Mouse (Mus musculus): ENCODE results near the gene Crebrf. TPM values are rescaled to one million over a fixed set of nuclear protein-coding genes. Genes with fewer than 3 reads are reported as not detected.

The Crebrf gene
- polyA plus RNA-seq, 1 experiment from 2014 or later = 9.7 TPM

DNA sequence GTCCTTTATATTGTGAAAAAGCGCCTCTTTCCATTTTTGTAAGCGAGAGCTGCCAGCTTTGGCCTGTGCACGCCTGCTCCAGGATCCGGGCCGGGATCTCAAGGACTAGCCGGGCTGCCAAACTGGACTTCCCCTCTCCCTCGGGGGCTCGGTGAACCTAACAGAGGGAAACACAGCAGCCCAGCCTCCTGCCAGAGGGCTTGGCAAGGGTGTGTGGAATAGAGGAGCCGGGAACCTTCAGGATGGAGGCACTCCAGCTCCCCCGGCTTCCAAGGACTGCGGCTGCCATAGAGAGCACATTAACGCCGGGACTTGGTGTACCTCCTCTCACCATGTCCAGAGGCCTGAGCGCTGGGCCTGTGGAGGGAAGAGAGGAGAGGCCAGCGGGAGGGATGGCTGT, 76.6 kb downstream of the Crebrf start:
- no peaks in the 10 kb centered on the region for H3K9me3 ChIP-seq (replicated peaks; ENCODE audit: control insufficient read depth, low read length, poor library complexity, severe bottlenecking)
- H3K27me3 ChIP-seq (ENCODE audit: control insufficient read depth, insufficient read depth, low read depth, low read length) = no peaks in the 10 kb centered on the region
- H3K4me3 ChIP-seq (ENCODE audit: low read depth, low read length) = no peak overlapping the region
- peaks cover 28% of the 10 kb centered on the region for H3K36me3 ChIP-seq (ENCODE audit: control insufficient read depth, insufficient read depth, low read length)
- H3K4me2 ChIP-seq (ENCODE audit: low read length) = no peak overlapping the region
- H3K27ac ChIP-seq (ENCODE audit: low read length) = no peak overlapping the region
- H3K4me1 ChIP-seq (ENCODE audit: control insufficient read depth, insufficient read depth, low read length) = no peaks in the 10 kb centered on the region
- H3K9ac ChIP-seq (ENCODE audit: low read depth, low read length) = no peak overlapping the region
- no peak for ATAC-seq
- 96% methylated on average over 15 of the region's 15 CpGs for WGBS

DNA sequence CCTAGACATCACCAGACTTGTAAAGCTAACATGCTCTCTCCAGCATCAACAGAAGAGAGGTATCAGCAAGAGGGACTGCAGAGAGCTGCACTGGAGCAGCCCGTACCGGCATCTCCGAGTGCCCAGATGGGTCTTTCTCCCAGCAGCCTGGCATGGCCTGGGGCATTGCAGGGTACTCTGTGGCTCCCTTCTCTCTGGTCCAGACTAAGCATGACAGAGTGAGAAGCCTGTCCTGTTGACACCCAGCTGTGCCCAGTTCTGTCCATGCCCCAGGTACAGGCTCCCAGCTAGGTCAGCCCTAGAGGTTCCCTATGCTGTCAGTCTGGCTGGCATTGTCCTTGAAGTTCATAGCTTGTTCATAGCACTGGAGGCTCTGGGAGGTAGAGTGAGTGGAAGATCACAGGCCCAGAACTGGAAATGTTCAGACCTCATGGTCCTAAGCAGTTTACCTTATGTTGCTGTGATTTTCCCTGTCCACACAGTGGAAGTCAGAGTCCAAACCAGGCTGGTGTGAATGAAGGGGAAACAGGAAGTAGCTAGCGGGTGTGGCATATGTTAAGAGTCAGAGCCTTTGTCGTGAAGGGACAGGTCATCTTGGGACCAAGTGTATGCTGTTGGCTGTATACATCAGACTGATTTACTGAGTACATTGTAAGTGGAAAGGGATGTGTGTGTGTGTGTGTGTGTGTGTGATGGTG, 77.8 kb downstream of the Crebrf start:
- no peaks in the 10 kb centered on the region for H3K9me3 ChIP-seq (replicated peaks; ENCODE audit: control insufficient read depth, low read length, poor library complexity, severe bottlenecking)
- H3K36me3 ChIP-seq (ENCODE audit: control insufficient read depth, insufficient read depth, low read length) = peaks cover 24% of the 10 kb centered on the region
- no peak overlapping the region for H3K9ac ChIP-seq (ENCODE audit: low read depth, low read length)
- H3K4me3 ChIP-seq (ENCODE audit: low read depth, low read length) = no peak overlapping the region
- H3K27me3 ChIP-seq (ENCODE audit: control insufficient read depth, insufficient read depth, low read depth, low read length) = no peaks in the 10 kb centered on the region
- WGBS = 88% methylated on average over 5 of the region's 5 CpGs
- ATAC-seq = no peak
- H3K27ac ChIP-seq (ENCODE audit: low read length) = no peak overlapping the region
- no peak overlapping the region for H3K4me2 ChIP-seq (ENCODE audit: low read length)
- H3K4me1 ChIP-seq (ENCODE audit: control insufficient read depth, insufficient read depth, low read length) = no peaks in the 10 kb centered on the region

DNA sequence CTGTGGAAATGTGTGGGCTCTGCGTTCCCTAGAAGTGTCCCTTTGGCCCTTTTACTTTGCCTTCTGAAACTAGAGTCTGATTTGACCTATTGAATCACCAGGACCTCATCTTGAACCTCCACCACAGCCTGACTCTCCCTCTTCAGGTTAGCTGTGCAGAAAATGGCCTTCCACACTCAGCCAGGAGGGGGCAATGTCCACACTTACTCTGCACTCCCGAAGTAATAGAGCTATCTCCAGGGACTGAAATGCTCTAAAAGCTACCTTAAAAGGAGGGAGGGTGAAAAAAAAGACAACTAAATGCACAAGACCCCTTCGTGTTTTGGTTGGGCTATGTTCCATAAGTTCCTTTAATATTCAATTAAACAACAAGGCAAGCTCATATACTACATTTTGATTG, 79.3 kb downstream of the Crebrf start:
- Histone ChIP-seq H3K27ac (ENCODE audit: low read length) (no peak overlapping the region), H3K36me3 (ENCODE audit: control insufficient read depth, insufficient read depth, low read length) (peaks cover 19% of the 10 kb centered on the region), H3K4me3 (ENCODE audit: low read depth, low read length) (no peak overlapping the region), H3K4me1 (ENCODE audit: control insufficient read depth, insufficient read depth, low read length) (no peaks in the 10 kb centered on the region), H3K9ac (ENCODE audit: low read depth, low read length) (no peak overlapping the region), H3K9me3 (replicated peaks; ENCODE audit: control insufficient read depth, low read length, poor library complexity, severe bottlenecking) (no peaks in the 10 kb centered on the region), H3K4me2 (ENCODE audit: low read length) (no peak overlapping the region), H3K27me3 (ENCODE audit: control insufficient read depth, insufficient read depth, low read depth, low read length) (no peaks in the 10 kb centered on the region)
- ATAC-seq = no peak
- 29% methylated on average over 3 of the region's 3 CpGs for WGBS

DNA sequence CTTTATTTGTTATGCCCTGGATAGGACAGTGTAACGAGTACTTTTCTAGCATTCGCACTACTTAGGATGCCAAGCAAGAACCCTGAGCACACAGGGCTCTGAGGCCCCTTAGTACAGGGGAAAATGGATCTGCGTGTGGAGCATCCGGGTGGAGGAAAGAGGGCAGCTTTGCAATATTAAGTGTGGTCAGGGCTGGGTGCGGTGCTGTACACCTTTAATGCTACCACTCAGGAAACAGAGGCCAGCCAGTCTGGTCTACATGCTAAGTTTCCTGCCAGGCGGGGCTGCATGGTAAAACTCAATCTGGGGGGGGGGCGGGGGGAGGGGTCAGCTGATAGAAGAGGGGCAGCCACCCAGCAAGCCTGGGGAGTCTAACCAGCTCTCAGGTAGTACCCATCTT, 79.9 kb downstream of the Crebrf start:
- Histone ChIP-seq H3K9ac (ENCODE audit: low read depth, low read length) (no peak overlapping the region), H3K4me2 (ENCODE audit: low read length) (no peak overlapping the region), H3K36me3 (ENCODE audit: control insufficient read depth, insufficient read depth, low read length) (peaks cover 15% of the 10 kb centered on the region), H3K4me3 (ENCODE audit: low read depth, low read length) (no peak overlapping the region), H3K9me3 (replicated peaks; ENCODE audit: control insufficient read depth, low read length, poor library complexity, severe bottlenecking) (no peaks in the 10 kb centered on the region), H3K27ac (ENCODE audit: low read length) (no peak overlapping the region), H3K4me1 (ENCODE audit: control insufficient read depth, insufficient read depth, low read length) (no peaks in the 10 kb centered on the region), H3K27me3 (ENCODE audit: control insufficient read depth, insufficient read depth, low read depth, low read length) (no peaks in the 10 kb centered on the region)
- WGBS = 75% methylated on average over 7 of the region's 7 CpGs
- no peak for ATAC-seq

DNA sequence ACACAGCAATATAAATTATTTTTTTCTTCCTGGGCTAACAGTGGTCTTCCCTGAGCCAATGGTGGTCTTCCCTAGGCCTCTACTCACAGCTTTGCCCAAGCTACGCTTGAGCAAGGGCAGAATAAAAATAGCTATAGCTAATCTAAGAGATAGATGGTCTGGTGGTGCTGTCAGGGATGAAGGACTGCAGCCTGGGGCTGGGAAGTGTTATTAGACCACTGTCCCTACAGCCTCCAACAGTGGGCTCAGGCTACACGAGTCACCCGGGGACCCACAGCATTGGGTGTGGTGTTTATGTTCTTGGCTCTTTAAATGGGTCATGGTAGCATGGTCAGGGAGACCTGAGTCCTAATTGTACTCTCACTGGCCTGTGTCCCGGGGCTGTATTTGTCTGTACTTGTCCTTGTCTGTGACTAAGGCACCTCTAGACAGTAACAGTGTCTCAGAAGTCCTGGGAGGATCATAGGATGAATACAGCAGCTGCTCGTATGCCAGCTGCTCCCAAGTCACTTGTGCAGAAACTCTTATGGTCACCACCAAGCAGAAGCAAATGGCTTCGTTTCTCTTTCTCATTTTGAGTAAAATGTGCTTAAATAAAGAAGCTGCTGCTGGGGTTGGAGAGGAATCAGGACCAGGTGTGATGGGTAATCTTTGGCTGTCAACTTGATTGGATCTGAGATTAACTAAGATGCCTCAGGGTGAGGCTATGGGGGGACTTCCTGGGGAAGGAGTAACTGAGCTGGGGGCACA, 82.1 kb downstream of the Crebrf start:
- no peak for ATAC-seq
- H3K27ac ChIP-seq (ENCODE audit: low read length) = no peak overlapping the region
- H3K9ac ChIP-seq (ENCODE audit: low read depth, low read length) = no peak overlapping the region
- no peaks in the 10 kb centered on the region for H3K9me3 ChIP-seq (replicated peaks; ENCODE audit: control insufficient read depth, low read length, poor library complexity, severe bottlenecking)
- H3K4me1 ChIP-seq (ENCODE audit: control insufficient read depth, insufficient read depth, low read length) = no peaks in the 10 kb centered on the region
- H3K4me3 ChIP-seq (ENCODE audit: low read depth, low read length) = no peak overlapping the region
- no peaks in the 10 kb centered on the region for H3K36me3 ChIP-seq (ENCODE audit: control insufficient read depth, insufficient read depth, low read length)
- H3K27me3 ChIP-seq (ENCODE audit: control insufficient read depth, insufficient read depth, low read depth, low read length) = no peaks in the 10 kb centered on the region
- H3K4me2 ChIP-seq (ENCODE audit: low read length) = no peak overlapping the region
- WGBS = 75% methylated on average over 6 of the region's 6 CpGs

DNA sequence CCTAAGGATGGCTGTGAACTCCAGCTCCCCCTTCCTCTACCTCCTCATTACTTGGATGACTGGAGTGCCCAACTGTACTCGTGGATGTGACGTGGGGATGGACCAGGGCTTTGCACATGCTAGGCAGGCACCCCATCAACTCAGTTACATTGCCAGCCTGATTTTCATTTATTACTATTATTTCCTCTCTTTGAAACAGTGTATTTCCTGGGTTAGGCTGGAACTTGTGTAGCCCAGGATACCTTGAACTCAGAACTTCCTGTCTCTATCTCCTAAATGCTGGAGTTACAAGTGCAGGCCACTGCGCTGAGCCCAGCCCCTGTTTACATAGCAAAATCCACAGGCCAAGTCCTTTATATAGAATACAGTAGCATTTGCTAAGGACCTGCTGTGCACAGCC, 87.4 kb downstream of the Crebrf start:
- Histone ChIP-seq H3K27me3 (ENCODE audit: control insufficient read depth, insufficient read depth, low read depth, low read length) (no peaks in the 10 kb centered on the region), H3K4me2 (ENCODE audit: low read length) (no peak overlapping the region), H3K9ac (ENCODE audit: low read depth, low read length) (no peak overlapping the region), H3K27ac (ENCODE audit: low read length) (no peak overlapping the region), H3K36me3 (ENCODE audit: control insufficient read depth, insufficient read depth, low read length) (no peaks in the 10 kb centered on the region), H3K4me3 (ENCODE audit: low read depth, low read length) (no peak overlapping the region), H3K9me3 (replicated peaks; ENCODE audit: control insufficient read depth, low read length, poor library complexity, severe bottlenecking) (no peaks in the 10 kb centered on the region), H3K4me1 (ENCODE audit: control insufficient read depth, insufficient read depth, low read length) (no peaks in the 10 kb centered on the region)
- no peak for ATAC-seq
- 91% methylated on average over 3 of the region's 3 CpGs for WGBS

DNA sequence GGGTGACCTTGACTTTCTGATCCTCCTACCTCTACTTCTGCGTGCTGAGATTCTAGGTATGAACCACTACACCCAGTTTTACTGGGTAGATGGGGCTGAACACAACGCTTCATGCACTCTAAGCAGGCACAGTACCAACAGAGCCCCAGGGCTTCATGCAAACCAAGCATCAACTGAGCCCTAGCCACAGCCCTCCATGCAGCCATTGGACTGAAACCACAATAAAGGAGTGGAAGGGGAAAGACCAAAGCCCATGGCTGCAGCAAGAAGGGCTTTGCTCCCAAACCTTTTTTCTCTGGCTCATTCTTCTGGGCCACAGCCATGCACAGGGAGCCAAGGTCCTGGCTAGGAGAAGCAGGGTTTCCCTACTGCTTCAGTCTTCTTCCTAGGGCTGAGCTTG, 97.2 kb downstream of the Crebrf start:
- WGBS = 68% methylated on average over 2 of the region's 2 CpGs
- no peak for ATAC-seq
- H3K4me1 ChIP-seq (ENCODE audit: control insufficient read depth, insufficient read depth, low read length) = no peaks in the 10 kb centered on the region

DNA sequence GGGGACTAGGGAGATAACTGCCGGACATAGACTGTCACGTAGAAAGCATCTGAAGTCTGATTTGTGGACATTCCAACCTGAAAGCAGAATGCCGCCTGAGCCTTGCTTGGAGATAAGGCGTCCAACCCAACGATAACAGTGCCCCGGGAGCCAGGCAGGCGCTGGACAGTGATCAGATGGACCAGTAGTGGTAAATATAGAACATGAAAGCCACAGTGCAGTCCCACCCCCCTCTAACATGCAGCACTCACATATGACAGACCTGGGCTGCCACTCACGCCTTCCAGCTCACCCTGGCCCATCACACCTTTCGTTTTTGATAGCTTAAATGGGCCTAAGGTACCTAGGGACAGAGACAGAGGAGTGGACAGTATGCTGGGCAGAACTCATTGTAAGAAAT, 98.0 kb downstream of the Crebrf start:
- Histone ChIP-seq H3K36me3 (ENCODE audit: control insufficient read depth, insufficient read depth, low read length) (no peaks in the 10 kb centered on the region), H3K27me3 (ENCODE audit: control insufficient read depth, insufficient read depth, low read depth, low read length) (no peaks in the 10 kb centered on the region; the same call in 1 of the 2 replicates), H3K4me2 (ENCODE audit: low read length) (no peak overlapping the region), H3K4me1 (ENCODE audit: control insufficient read depth, insufficient read depth, low read length) (no peaks in the 10 kb centered on the region), H3K27ac (ENCODE audit: low read length) (no peak overlapping the region), H3K9ac (ENCODE audit: low read depth, low read length) (no peak overlapping the region), H3K4me3 (ENCODE audit: low read depth, low read length) (no peak overlapping the region), H3K9me3 (replicated peaks; ENCODE audit: control insufficient read depth, low read length, poor library complexity, severe bottlenecking) (no peaks in the 10 kb centered on the region)
- 89% methylated on average over 9 of the region's 9 CpGs for WGBS
- no peak for ATAC-seq

More for the DNA sequence above, 97.2 kb downstream of the Crebrf start:
- no peaks in the 10 kb centered on the region for H3K36me3 ChIP-seq (ENCODE audit: control insufficient read depth, insufficient read depth, low read length)
- no peak overlapping the region for H3K4me2 ChIP-seq (ENCODE audit: low read length)
- no peaks in the 10 kb centered on the region for H3K9me3 ChIP-seq (replicated peaks; ENCODE audit: control insufficient read depth, low read length, poor library complexity, severe bottlenecking)
- no peak overlapping the region for H3K4me3 ChIP-seq (ENCODE audit: low read depth, low read length)
- no peak overlapping the region for H3K27ac ChIP-seq (ENCODE audit: low read length)
- no peaks in the 10 kb centered on the region; the same call in 1 of the 2 replicates for H3K27me3 ChIP-seq (ENCODE audit: control insufficient read depth, insufficient read depth, low read depth, low read length)
- H3K9ac ChIP-seq (ENCODE audit: low read depth, low read length) = no peak overlapping the region

DNA sequence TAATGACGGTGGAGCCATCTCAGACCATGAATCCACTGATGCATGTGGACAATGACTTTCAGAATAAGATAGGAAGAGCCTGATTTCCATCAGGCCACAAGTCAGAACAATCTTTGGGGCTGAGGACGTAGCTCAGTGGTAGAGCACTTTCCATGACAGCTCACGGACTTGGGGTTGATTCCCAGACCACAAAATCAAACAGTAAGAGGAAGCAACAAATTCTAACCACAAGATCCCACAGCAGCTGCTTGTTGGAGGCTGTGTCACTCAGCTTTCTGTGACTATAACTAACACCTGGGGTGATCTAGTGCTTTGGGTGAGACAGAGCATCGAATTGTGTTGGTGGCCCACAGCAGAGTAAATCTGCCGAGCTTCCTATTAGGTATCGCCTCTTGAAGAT, 101.4 kb downstream of the Crebrf start:
- no peak overlapping the region for H3K9ac ChIP-seq (ENCODE audit: low read depth, low read length)
- H3K36me3 ChIP-seq (ENCODE audit: control insufficient read depth, insufficient read depth, low read length) = no peaks in the 10 kb centered on the region
- no peak overlapping the region for H3K4me2 ChIP-seq (ENCODE audit: low read length)
- no peaks in the 10 kb centered on the region for H3K9me3 ChIP-seq (replicated peaks; ENCODE audit: control insufficient read depth, low read length, poor library complexity, severe bottlenecking)
- no peak overlapping the region for H3K27ac ChIP-seq (ENCODE audit: low read length)
- 86% methylated on average over 6 of the region's 6 CpGs for WGBS
- no peaks in the 10 kb centered on the region for H3K4me1 ChIP-seq (ENCODE audit: control insufficient read depth, insufficient read depth, low read length)
- no peak overlapping the region for H3K4me3 ChIP-seq (ENCODE audit: low read depth, low read length)
- no peak for ATAC-seq
- H3K27me3 ChIP-seq (ENCODE audit: control insufficient read depth, insufficient read depth, low read depth, low read length) = no peaks in the 10 kb centered on the region; the same call in 1 of the 2 replicates

Measured in midbrain, embryonic 16.5 days (tissue).